1 mouse cellular context compared by ENCODE assay signal in the genomic region with DNA sequence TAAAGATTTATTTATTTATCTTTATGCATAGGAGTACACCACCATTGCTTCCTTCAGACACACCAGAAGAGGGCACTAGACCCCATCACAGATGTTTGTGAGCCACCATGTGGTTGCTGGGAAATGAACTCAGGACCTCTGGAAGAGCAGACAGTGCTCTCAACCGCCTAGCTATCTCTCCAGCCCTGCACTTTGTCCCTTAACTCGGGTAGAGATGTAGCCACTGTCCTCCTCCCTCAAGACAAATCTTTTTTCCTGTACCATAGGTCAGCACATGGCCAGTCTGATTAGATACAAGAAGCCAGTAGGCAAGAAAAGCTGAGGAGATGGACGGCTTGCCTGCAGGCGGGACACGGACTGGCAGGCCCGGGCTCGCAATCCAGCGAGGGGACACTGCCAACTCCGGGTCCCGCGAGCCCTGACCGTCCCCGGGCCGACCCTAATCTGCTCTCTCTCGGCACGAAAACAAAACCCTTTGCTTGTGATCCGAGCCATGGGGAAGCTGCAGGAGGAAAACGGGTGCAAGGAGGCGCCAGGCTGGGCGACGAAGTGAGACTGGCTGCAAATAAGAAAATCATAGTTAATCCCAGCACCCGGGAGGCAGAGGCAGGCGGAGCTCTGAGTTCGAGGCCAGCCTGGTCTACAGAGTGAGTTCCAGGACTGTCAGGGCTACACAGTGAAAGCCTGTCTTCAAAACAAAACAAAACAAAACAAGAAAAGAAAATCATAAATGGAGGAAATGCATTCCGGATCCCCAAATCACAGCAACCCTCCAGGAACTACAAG.
A peak's percentile ranks its signal among the peaks of the same experiment; 100 is the strongest.
TF ChIP-seq lines count a peak whose summit lies in the region.

No protein-coding gene starts in this region.

TF ChIP-seq in MEL, 35 proteins besides CTCF, POLR2A, EP300 and RAD21 (continued from another document):
- TF ChIP-seq SMC3 (IDR thresholded peaks at IDR 0.05; ENCODE audit: low read depth, low read length) (0 out of 2 replicates have a peak, but pooled peaks have one; percentile 16), HCFC1 (IDR thresholded peaks at IDR 0.05; ENCODE audit: low read depth, low read length) (0 out of 2 replicates have a peak, but pooled peaks have one; percentile 25), USF1 (IDR thresholded peaks at IDR 0.05; ENCODE audit: low read depth, low read length) (no peak)
